Mouse (Mus musculus) G1E (cell line): ENCODE measurements at regions not wholly inside any gene's neighbourhood (a gene's known extent, or its start where the extent isn't known, plus 50 kb on each side); places are given as distances from the start of the nearest gene placed in this dataset.

ENCODE experiments used
- CTCF ChIP-seq: IDR thresholded peaks from 2 replicates; pipeline ENCODE4 v1.5.1; 2012; ENCODE audit warnings: low read depth, low read length, inconsistent platforms, mixed read lengths
- GATA1 ChIP-seq: IDR thresholded peaks from 2 replicates; pipeline ENCODE4 v1.6.1; 2012; ENCODE audit warnings: borderline replicate concordance, low read length, inconsistent platforms, mixed read lengths
- TAL1 ChIP-seq: conservative IDR thresholded peaks from 2 replicates; pipeline ENCODE4 v1.6.1; 2012; ENCODE audit warnings: low read depth, low read length, inconsistent platforms, mixed read lengths

GRCm38 (mm10) chr7:136021071-136021470, 304.9 kb upstream of the Mki67 start:
- no peak for TF ChIP-seq CTCF
- TF ChIP-seq TAL1: no peak
- no peak for TF ChIP-seq GATA1
